Mouse (Mus musculus) spleen, postnatal 10 days (tissue): Measurements from ENCODE around the gene Mrps5.
"Not testable (repeated sequence)": the region's sequence is repeated elsewhere in the genome, so short reads cannot be mapped to it uniquely, and the experiment has no call there.

Source experiments
- DNase-seq, 2 experiments: peaks; one replicate each; pipeline ENCODE4 v3.0.0; 2021 to 2022; ENCODE audit warnings: low spot score in 2 of 2

The Mrps5 gene

DNA sequence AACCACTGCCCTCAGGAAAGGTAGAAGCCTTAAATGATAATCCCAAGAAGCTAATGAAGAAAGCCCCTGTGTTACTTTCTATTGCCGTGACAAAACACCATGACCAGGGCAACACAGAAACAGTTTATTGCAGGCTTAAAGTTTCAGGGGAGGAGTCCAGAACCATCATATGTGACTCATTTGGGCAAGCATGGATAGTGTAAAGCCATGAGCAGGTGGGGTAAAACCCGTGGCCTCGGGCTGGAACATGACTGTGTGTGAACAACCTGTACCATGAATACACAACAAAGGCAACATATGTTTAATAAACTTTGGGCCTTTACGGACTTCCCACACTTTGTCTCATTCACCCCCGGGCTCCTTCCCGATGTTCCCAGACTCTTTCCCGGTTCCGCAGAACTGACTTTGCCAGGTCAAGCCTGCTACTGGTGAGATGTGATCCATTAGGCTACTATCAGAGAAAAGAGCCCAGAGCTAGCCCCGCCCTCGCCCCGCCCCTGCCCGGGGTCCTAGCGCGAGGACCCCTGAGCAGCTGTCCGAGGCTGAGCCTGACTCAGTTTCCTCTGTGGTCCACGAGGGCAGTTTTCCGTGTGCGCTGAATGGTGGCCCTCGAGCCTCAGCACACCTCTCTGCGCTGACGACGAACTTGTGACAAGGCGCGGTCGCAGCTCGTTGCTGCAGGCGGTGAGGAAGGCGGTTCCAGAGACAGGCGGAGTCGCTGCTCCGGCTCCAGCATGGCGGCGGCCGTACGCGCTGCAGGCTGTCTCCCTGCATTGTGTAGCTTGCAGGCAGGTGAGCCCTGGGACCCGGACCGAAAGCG lies at the start of gene Mrps5, which contains the start of gene Zfp661:
Gene Mrps5 (plus strand): TSS at position 529 of the 820 bp plus-strand sequence.
Gene Zfp661 (minus strand): TSS at position 401 of the 820 bp plus-strand sequence.
- peak; percentile 88 to 92 for DNase-seq

DNA sequence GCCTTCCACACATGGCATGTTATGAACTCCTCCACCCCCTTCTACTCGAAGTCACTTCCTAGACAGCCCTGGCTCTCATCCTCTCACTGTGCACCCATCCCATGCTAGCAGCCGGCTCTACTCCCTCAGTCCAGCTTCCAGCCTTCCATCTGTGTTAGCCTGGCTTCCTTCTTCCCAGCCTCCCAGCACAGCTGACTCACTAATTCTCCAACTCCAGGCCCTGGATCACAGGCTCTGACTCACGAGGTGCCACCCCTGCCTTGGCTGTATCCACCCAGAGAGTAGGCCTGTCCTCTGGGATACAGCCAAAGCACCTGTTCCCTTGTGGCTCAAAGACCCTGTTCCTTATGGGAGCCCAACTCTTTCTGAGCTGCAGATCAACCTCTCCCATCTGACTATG lies 49.5 kb upstream of the Mrps5 start:
- DNase-seq = no peak

DNA sequence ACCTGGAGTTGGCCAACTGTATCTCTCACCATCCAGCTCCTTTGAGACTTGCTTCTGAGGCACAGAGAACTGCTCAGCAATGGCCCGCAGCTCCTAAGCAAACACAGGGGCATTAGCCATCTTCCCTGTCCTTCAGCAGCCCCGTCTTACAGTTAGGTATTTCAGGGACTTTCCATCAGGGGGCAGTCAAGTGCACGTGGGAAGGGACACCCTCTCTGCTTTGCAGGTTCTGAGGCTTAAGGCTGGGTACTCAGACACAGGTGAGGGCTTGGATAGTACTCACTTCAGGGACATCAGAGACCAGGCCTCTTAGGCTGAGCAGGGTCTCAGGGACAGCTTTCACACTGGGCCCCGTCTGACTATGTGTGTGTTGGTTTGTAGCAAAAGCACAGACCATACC lies 47.5 kb upstream of the Mrps5 start:
- no peak for DNase-seq

DNA sequence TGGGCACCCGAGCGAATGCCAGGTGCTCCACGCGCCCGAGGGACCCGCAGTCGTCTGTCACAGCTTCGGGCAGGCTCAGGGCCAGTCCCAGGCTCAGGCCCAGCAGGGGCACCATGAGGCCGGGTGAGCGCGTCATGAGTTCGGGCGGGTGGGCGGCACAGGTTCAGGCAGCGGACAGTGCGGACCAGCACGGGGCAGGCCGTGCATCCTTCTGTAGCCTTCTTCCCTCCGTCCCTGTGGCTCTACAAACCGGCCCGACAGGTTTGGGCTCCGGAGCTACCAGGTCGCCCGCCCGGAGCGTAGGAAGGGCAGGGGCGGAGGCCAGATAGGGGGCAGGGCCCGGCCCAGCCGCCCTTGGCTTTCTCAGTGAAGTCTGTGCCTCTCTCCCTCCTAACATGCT lies 45.8 kb upstream of the Mrps5 start, which contains the start of gene Prom2:
Gene Prom2 (minus strand): TSS at position 283 of the 400 bp plus-strand sequence.
- no peak for DNase-seq

DNA sequence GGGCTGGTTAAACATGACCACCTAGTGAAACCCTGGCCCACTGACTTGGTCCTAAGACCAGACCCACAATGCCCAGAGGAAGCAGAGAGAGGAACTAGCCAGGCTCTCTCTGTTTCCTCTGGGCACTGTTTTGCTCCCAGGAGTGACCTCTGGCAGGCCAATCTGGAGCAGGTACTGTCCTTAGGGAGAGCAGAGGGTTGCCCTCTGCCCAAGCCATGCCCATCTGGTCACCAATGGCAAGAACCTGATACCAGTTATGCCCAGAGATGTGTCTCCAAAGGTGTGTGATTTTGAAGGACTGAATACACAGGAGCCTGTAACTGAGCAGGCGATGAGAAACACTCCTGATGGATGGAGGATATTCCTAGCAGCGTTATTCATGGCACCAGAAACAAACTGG lies 45.3 kb upstream of the Mrps5 start:
- no peak for DNase-seq

DNA sequence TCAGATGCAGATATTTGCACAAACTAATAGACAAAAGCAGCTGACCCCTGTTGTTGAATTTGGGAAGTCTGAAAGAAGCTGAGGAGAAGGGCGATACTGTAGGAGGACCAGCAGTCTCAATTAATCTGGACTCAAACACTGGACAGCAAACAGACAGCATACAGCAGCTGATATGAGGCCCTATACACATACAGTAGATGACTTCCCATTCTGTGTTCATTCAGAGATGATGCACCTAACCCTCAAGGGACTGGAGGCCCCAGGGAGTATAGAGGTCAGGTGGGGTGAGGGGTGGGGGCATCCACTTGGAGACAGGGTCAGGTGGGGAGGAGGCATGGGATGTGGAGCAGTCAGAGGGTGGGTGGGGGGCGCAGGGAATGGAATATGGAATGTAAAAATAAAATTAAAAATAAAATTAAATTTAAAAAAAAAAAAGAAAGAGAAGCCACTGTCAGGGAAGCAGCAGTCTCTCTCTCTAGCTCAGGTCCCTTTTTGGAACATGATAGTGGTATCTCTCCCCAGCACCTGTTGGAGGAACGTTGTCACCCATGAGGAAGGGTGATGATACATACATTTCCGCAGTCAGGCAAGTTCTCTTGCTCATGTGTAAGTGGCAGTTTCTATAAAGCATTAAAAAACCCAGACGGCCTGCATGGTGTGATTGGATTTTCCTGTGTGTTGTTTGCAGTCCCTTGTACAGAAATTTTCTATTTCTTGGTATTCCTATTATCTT lies 38.5 kb upstream of the Mrps5 start:
- no peak for DNase-seq

DNA sequence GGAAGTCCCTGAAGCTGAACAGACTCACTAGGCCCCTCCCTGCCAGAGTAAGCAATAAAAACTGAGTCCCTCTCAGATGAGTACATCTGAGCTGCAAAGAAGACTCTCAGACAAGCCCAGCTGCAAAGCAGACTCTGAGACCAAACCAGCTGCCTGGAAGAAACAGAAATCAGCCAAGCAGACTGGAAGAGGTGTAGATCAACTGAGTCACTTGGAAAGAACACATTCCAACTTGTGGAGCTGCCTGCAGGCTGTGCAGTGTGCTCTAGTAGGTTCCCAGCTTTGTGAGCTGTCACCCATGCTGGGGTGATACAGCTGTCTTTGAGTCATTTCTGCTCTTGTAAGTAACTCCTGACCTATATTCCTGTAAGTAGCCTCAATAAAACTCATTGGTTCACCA lies 37.3 kb upstream of the Mrps5 start:
- no peak for DNase-seq

DNA sequence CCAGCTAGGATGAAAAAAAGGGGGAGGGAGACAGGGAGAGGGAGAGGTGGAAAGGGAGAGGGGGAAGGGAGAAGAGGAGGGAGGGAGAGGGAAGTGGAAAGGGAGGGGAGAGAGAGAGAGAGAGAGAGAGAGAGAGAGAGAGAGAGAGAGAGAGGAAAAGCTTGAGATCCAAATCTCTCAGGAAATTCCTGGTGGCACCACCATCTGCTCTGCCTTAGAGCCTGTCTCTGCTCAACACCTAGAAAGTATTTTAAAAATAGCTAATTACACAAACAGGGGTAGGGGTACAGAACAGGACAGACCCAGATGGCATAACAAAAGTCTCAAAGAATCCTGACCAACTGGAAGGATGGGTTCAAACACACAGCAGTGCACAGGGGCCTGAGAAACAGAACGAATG lies 36.6 kb upstream of the Mrps5 start:
- no peak for DNase-seq

DNA sequence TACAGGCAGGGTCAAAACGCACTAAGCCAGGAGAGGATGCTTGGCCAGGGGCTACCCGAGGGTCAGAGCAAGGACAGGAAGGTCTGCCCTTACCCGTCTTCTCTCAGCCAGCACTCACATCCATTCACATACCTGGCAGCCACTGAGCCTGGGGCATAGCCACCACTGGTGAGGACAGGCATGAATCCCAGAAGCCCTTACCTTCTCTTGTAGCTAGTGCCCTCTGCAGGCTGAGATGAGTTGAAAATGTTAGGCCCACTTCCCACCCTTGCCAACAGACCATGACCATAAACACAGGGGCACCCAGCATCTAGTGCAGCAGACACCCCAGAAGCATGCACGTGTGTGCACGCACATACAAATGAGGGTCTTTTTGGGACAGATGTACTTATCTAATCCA lies 35.9 kb upstream of the Mrps5 start:
- DNase-seq = no peak

DNA sequence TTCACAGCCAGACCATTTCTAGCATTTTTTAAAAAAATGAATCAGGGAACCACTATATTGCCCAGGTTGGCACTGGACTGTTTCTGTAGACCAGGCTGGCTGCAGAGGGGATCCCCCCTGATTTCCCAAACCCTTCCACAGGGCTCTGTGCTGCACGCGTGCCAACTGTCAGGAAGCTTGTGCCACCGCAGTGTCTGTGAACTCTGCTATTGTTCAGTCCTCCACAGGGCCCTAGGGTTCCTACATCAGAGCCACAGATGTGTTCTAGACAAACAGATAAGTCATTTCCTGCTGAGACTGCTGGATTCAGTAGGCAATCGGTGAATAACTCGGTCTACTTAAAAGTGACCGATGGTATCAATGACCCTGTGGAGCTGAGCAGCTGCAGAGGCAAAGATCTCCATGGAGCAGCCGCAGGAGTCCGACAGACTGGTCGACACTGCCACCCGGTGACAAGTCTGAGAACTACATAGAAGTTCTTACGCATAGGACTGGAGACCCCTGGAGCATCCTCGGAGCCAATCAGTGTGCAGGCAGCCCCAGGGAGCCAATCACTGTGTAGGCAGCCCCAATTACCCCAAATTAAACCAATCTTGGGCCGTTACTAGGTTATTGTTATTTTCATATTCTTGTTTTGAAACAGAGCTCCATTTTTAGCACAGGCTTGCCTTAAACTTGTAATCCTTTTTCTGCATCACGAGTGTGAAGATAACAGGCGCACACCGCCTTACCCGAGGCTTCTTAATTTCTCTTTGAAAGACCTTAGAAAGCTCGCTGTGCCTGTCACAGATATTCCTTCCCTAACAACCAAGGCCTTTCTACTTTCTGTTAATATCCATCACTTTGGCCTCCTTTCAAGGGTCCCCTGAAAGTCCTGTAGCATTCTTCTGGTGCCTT lies 27.7 kb upstream of the Mrps5 start:
- DNase-seq = peak; percentile 42 to 77

DNA sequence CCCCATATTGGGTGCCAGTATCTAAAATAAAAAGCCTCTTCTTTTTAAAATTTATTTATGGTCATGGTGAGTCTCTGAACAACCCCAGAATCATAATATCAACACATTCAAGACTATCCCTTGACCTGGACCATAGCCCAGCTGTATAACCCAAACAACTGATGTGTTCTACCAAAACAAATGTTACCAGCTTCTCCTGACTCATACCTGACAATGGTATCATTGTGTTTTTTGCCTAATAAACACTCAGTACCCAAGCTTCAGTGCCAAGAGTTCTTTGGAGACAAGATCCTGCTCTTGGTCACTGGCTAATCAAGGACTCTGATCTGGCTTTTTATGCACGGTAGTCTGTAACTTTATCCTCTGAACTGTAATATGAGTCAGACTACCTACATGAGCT lies 13.7 kb upstream of the Mrps5 start:
- no peak for DNase-seq

DNA sequence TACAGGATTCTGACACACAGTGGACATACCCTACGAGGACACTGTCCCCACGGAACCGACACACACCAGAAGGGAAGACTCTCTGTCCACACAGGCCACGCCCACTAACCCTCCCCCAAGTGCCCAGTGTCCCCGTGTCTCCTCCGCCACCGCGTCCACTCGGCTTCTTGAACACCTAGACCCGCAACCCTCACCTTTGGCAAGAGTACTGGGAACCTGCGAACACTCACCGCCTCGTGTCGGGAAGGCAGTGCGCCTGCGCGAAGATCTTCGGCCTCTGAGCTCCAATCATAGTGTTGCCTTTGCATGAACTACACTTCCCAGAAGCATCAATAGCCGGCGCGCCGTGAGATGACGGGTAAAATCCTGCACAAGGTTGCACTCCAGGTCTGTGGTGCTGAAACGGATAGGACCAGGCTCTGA lies 2.6 kb upstream of the Mrps5 start:
- peak; percentile 68 to 90 for DNase-seq

DNA sequence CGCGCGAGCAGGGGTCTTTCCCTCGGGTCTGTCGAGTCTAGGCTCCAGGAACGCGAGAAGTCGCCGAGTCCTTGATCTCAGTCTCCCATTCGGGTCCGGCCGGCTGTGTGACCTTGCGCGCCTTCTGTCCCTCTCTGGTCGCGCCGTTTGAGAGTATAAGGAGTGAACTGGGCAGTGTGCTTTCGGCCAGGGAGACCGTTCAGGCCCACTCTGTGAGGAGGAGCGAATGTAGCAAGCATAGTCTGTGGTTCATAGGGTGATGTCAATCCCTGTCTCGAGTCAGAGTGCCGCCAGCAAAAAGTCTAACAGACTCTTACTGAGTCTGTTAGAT lies 457 bp downstream of the Mrps5 start:
- DNase-seq = no peak

DNA sequence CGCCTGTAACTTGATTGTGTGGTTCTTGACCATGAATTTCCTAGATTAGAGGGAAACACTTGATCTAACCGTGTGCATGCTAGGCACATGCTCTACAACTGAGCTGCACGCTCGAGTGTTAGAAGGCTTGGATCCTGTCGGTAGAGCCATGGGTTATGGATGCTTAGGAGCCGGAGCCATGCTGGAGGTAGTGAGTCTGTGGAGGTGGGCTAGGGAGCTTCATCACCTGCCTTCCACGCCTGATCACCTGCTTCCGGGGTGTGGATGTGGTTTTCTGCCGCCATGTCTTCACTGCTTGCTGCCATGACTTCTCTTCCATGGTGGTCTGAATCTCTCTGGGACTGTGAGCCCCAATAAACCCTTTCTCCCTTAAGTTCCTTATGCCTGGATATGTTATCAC lies 1.9 kb downstream of the Mrps5 start:
- no peak for DNase-seq

DNA sequence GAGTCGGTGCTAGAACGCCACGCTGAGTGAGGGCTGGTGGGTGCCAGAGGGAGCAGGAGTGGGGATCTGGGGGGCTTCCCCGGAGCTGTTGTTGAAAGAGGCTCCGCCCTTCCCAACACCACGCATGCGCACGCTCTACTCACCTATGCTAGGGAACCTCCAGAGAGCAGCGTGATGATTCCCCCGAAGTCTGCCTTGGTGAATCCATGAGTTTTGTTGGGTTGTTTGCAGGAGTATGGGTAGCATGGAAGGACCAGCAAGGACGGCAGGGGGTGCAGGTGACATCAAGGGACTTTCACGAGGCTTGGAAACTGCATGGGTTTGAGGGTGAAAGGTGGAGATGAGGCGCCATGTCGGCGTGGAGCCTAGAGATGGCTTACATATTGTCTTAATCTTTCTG lies 3.2 kb downstream of the Mrps5 start:
- DNase-seq = peak in 1 of 2 experiments; percentile 59

DNA sequence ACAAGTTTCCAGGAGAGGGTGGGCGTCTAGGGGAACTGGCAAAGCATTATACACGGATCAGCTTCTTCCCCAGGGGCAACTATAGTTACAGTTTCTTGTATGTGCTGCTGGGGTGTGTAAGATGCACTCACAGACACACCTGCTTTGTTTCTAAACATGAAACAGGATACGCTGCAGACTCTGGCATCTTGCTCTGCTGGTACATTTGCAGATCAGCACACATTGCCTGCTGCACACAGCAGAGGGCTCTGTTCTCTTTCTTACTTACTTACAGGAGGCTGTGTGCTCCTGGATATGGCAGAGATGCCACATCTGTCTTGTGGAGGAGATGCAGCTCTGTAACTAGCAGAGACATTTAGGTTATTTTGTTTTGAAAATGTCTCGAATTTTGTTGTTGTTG lies 3.8 kb downstream of the Mrps5 start:
- DNase-seq = no peak

DNA sequence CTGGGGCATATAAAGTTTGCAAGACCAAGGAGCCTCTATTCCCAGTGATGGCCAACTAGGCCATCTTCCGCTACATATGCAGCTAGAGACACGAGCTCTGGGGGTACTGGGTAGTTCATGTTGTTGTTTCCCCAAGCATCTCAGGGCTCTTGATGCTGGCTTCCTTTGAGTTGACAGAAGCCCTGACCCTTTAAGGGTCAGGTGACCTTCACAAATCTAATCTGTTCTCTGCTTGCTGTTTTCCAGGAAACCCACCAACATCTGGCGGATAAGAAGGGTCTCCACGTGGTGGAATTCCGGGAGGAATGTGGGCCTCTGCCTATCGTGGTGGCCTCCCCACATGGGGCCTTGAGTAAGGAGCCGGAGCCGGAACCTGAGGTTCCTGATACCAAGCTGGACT lies 16.4 kb downstream of the Mrps5 start:
- DNase-seq = not testable (repeated sequence)

DNA sequence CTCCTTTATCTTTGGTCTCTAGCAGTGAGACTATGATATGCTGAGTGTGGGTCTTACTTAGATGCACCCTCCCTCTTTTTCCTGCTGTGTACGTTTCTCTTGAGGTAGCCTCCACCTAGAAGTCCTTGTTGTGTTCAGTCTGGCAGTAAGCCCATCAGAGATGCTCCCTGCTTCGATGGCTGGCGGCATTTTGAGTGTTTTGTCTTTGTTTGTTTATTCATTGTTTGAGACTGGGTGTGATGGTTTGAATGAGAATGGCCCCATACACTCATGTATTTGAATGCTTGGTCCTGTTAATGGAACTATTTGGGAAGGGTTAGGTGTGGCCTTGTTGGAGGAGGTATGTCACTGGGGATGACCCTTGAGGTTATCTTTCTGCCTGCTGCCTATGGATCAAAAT lies 18.2 kb downstream of the Mrps5 start:
- DNase-seq = no peak

DNA sequence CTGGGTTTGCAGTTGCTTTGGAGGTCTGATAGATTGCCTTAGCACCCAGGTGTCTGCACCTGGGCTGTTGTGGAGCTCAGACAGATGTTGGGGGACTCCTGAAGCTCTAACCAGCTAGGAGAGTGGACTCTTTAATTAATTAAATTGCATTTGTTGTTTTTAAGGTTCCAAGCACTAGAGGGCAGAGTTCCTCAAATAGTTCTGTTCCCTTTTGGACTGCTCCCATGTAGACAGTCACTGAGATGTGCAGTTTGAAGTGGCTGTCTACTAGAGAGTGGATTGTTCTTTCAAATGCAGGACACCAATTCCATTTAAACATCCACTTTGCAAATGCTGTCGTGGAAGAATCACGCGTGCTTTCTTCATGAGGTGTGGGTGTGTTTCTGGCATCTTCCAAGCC lies 21.2 kb downstream of the Mrps5 start:
- no peak for DNase-seq

DNA sequence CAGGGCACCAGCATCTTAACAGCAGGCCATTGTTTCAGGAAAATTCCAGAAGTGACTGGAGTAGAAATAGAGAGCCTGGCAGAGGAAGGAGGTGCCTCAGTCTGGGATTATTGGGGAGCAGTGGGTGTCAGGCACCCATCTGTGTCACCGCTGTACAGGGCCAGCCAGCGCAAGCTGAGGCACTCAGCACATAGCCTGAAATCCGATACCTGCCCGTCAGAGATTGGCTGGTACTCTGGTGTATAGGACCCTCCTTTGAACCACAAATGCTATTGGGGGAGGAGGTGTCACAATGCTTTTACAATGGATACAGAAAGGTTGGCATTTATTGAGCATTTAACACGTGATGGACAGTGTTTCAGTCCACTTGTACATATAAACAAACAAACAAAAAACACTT lies 22.0 kb downstream of the Mrps5 start:
- no peak for DNase-seq

DNA sequence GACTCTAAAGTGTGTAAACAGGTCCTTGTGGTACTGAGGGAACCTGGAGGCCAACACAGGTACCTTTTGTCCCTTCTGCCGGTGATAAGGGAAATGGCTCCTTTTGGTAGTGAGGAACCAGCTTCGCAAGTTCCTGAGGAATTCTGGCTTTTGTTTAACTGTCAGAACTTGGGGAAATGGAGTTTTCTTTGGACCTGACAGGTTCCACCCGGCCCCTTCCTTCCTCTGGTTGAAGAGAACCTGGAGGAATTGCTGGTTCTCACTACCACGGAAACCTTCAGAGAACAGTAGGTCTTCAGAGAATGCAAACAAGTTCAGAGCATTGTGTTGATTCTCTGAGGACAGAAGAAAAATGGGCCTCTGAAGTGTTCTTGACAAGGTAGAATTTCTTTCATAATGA lies 24.4 kb downstream of the Mrps5 start:
- no peak for DNase-seq

DNA sequence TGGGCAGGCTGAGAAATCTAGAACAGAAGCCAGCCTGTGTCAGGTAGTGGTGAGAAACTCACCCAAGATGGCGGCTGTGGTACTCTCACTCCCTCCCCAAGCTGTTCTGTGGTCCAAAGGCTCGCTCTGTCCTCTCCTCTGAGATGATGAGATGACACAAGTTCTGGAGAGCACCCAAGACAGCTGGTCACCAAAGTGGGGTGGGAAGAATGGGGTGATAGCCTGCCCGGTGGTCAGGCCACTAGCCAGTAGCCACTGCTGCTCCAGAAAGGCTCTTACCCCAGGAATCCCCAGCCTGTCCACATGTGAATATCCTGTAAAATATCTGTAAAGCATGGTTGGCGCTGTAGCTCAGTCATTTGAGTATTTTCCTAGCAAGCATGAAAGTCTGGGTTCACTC lies 25.3 kb downstream of the Mrps5 start:
- no peak for DNase-seq
